Mouse (Mus musculus) C2C12 (cell line): Measurements from ENCODE around the gene Syt1.

Experiments used
- CEBPB ChIP-seq: IDR thresholded peaks from one replicate; pipeline ENCODE4 v1.6.1; 2011; ENCODE audit warnings: low read depth, mild to moderate bottlenecking, control low read depth, moderate library complexity
- CTCF ChIP-seq: IDR thresholded peaks from one replicate; pipeline ENCODE4 v1.5.1; 2011; ENCODE audit not compliant: control insufficient read depth, insufficient read depth, insufficient read length
- MAX ChIP-seq: IDR thresholded peaks from one replicate; pipeline ENCODE4 v1.6.1; 2011; ENCODE audit warnings: mild to moderate bottlenecking, control low read depth
- MYOD1 ChIP-seq: IDR thresholded peaks from one replicate; pipeline ENCODE4 v1.6.1; 2011; ENCODE audit warnings: low read depth; ENCODE audit not compliant: control insufficient read depth, insufficient read length
- MYOG ChIP-seq: IDR thresholded peaks from one replicate; pipeline ENCODE4 v1.6.1; 2011; ENCODE audit not compliant: control insufficient read depth, insufficient read length; ENCODE audit errors: extremely low read depth
- USF1 ChIP-seq: IDR thresholded peaks from one replicate; pipeline ENCODE4 v1.6.1; 2011; ENCODE audit warnings: low read depth, mild to moderate bottlenecking, control low read depth, moderate library complexity

DNA sequence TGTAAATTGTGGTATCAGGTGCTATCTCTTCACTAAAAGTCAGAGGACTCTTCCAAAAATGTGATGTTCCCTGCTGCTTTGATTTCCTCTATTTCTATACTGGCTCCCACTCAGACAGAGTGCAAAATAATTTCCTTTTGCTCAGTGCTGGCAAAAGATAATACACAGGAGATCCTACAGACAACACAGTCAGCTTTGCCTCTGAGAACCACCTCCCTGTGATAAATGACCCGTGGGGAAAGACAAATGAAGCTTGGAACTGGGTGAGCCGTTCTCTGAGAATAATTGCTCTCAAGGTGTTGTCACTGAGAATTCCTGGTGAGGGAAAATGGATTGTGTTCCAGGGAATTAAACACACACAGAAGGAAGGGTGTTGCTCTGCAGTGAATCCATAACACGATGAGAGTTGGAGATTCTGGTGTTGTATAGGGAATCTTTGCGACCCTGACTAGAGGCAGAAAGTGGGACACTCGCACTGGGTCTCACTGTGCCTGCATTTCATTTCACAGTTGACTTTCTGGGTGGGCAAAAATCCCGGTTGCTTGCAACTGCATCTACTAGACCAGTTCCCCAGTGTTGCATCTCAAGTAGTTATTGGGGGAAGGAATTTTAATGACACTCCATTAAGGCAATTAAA, 540.3 kb downstream of the Syt1 start:
- TF ChIP-seq CTCF, result no peak
- no peak for TF ChIP-seq MYOG
- TF ChIP-seq USF1, result no peak
- TF ChIP-seq MYOD1, result no peak
- no peak for TF ChIP-seq CEBPB
- no peak for TF ChIP-seq MAX
